Mouse (Mus musculus) spleen, postnatal 14 days (tissue): ENCODE measurements around the gene Gse1.

Experiments
- DNase-seq, 2 experiments: peaks; one replicate each; pipeline ENCODE4 v3.0.0; 2021 to 2022; ENCODE audit warnings: low spot score in 2 of 2

Gse1 gene

DNA sequence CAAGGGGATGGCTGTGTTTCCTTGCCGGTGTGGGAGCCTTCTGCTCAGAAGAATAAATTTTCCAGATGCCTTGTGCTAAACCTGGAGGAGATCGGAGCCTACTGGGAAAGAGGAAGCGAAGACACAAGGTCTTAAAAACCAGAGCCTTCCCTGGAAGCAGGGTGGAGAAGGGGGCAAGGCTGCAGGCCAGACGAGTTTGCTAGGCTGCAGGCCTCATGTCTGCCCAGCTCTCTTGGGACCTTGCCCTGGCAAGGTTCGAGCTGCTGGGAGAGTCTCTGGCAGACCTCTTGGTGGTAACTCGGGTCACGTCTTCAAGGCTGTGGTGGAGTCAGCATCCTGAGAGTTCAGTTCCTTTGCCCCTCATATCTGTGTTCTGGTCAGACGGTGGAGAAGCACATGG, 6.6 kb downstream of the Gse1 start:
- no peak for DNase-seq

DNA sequence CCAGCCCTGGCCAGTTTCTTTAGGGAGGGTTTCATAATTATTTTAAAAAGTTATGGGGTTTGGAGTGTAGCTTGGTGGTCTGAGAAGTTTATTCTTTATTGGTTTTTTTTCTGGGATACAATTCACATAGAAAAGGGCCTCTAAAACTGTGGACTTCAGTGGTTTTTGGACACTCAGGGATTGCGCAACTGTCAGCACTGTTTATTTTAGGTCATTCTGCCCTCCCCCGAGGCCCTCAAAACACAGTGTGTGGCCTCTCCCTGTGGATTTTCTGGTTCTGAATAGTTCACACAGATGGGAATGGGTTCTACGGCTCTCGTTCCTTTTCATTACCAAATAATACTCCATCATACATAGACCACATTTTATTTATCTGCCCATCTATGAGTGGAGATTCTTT, 15.0 kb downstream of the Gse1 start:
- no peak for DNase-seq

DNA sequence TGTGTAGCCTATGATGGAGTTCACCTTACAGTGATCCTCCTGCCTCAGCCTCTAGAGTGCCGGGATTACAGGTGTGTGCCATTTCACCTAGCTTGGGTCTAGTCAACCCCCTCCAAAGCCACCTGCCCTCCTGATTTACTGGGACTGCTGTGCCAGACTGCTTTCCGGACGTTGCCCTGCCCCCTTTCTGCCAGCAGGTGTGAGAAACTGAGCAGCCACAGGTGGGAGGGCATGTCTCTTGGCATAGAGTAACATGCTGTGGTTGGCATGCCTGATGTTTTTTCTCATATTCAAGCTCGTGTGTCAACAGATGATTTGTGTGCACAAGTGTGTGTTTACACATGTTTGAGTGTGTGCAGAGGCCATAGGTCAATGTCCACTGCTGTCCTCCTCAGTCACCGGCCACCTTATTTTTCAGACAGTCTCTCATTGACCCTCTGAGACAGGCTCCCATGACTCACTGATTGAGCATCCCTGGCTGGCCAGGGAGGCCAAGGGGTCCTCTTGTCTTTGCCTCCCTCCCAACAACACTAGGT, 15.7 kb downstream of the Gse1 start:
- DNase-seq: no peak

DNA sequence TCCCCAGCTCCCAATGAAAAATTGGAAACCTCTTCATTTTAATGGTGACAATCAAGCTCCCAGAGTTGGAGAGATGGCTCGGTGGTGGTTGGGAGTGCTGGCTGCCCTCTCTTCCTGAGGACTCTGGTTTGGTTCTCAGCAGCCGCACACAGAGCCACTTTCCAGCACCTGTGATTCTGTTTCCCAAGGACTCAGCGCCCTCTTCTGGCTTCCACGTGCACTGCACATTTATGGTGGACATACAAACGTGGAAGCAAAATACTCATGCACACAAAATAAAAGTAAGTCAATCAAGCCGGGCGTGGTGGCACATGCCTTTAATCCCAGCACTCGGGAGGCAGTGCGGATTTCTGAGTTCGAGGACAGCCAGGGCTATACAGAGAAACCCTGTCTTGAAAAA, 16.3 kb downstream of the Gse1 start:
- no peak for DNase-seq

DNA sequence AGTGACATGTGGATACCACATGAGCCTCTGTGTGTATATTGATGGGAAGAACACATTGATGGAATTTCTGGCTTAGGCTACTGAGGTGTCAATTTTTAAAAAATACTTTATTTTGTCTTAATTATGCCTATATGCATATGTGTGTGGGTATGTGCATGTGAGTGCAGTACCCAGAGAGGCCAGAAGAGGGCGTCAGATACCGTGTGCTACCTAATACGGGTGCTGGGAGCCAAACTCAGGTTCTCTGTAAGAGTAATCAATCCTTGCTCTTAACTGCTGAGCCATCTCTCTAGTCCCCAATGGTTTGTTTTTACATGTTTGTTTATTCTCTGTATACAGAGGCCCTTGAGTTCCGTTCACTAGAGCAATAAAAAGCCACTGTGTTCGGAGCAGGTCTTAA, 19.4 kb downstream of the Gse1 start:
- no peak for DNase-seq

DNA sequence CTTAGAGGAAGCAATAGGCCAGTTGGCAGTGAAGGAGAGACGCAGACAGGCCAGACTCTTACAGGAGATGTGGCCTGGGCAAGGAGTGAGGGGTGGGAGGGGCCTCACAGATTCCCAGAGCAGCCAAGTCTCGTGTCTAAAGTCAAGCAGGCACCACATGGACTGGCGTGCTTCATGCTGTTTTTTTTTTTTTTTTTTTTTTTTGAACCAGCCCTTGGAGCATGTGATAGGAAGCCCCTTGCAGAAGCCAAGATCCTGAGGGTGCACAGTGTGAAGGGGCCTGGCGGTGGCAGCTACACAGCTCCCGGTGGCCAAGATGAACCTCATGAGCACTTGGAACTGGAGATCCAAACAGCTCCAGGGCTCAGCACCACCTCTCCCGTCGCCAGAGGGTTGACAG, 19.8 kb downstream of the Gse1 start:
- DNase-seq: no peak

DNA sequence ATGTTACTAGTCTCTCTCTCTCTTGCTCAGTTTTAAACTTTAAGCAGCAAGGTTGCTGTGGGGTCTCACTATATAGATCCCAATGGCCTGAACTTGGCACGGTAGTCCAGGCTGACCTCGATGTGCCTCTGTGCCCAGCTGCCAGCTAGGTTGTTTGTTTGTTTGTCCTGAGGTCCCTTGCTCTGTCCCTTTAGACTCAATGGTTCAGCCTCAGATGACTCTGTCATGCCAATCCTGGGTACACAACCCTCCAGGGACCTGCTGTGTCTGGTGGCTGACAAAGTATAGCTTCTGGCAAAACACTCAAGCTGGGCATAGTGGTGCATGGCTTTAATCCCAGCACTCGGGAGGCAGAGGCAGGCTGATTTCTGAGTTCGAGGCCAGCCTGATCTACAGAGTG, 20.2 kb downstream of the Gse1 start:
- no peak for DNase-seq

DNA sequence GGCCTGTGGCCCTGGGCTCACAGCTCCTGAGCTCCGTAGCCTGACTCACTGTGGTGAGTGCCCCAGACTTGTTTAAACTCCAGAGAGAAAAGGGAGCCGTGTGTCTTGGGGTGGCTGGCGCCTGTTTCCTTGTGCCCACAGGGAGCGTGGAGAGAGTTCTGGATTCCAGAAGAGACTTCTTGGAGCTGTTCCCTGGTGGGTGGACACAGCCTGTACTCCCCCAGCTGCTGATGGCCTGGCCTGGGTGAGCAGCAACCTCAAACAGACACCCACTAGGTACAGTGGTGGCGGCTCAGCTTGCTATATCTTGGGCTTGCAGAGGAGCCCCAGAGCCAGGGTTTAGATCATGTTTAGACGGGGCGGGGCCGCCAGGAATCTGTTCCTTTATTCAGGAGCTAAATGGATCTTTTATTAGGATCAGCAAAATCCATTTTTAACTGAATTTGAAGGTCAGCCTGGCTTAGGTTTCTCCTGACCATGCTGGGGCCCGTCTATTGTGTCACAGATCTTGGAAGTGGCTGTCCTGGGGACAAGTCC, 21.6 kb downstream of the Gse1 start:
- DNase-seq: no peak

DNA sequence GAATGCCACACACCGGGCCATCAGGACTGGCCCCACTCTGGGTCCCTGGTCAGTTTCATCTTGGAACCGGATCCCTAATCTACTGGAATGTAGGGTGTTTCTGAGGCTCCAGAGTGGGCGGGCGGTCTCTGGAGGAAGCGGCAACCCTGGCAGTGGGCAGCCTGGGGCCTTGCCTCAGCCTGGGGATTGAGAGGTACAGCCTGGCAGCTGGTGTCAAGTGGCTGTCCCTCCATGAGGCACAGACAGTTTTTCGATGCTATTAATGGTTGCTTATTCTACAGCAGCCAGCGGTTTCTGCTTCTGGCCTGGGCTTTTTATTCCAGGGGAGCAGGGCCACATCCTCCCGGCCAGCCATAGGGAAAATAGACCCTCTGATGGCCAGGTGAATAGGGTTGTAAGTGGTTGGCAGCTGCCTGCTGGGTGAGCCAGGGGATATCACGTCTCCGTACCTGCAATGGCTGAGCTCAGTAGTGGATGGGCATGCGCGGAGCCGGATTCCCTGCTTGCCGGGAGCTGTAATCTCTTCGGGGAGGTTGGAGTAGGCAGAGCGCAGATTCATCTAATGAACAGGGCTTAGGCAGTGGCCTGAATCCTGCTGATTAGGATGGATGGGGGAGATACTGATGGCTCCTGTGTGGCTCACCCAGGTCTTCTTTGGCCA, 22.6 kb downstream of the Gse1 start:
- DNase-seq: no peak

DNA sequence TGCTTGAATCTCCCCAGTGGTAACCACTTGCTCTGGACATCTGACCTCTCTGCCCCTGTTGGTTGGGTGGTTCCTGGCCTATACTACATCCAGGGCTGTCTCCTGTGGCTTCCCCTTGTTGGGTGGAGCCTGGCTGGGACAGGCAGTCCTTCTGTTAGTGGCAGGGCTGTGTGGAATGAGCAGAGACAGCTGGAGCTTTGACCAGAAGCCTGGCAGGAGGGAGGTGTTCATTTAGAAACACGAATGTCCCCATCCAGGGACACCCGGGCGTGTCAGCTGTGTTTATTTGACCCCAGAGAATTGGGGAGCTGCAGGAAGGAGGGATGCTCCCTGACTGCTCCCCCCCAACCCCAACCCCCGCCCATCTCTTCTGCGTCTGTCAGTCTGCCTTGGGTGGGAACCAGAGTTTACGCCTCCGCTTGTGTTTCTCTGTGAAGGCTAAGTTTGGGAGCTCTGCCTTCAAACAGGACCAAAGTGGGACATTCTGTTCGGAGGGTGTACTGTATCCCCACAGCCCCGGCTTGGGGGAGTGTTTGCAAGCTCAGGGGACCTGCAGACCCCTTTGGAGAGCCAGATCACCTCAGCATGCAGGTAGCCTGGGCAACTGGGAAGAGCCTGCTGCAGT, 23.3 kb downstream of the Gse1 start:
- no peak for DNase-seq

DNA sequence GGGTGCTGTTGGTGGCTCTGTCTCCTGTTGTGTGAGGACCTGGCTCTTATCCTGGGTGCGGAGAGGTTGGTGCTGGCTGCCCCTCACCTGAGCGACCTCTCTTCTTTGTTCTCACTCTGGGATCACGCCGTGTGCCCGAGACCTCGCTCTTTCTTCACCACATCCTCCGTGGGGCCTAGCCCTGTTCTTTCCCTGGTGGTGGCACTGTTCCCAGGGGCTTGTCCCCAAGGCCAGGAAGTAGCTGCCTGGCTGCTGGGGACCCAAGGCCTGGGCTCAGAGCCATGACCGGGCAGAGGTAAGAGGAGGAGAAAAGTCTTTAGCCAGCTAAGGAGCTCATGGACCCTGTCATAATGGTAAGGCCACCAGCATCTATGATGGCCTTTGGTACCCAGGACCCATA, 25.4 kb downstream of the Gse1 start:
- DNase-seq: no peak

DNA sequence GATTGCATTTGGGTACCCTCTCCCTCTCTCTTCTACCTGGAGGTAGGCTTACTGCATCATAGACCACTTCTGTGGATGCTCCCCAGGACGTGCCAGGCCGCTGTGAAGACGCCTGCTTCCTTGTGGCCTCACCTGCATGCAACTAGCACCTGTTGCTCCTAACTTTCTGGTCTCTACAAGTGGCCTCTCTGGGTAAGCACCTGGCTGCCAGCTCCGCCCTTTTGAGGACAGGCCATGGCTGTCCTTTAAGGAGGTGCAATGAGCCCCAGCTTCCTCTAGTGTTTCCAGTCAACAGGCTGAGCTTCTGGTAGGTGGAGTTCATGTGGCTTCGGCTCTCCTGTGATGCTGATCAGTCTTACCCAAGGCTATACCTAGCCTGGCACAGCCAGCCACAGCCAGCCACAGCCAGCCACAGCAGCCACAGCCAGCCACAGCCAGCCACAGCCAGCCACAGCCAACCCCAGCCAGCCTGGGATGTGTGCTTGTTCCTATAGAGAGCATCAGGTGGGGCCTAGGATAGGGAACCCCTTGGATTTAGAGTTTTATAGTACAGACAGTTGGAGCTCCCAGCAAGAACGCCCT, 27.2 kb downstream of the Gse1 start:
- DNase-seq: no peak

DNA sequence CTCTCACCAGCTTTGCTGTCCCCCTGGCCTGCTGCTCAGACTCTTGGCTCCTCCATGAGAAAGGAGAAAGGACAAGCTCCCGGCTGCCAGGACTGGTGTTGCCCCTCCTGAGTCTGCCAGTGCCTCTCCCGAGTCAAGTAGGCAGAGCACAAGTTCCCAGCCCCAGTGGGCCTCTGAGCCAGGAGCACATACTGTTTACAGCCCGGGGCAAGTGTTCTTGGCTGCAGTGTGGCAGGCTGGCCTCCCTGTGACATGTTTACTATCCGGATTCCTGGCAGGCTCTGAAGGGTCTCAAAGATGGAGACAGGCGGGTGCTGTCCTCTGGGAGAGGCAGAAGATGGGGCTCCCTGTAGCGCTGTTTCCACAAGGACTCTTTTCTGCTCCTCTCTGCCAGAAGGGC, 28.7 kb downstream of the Gse1 start:
- DNase-seq: no peak

DNA sequence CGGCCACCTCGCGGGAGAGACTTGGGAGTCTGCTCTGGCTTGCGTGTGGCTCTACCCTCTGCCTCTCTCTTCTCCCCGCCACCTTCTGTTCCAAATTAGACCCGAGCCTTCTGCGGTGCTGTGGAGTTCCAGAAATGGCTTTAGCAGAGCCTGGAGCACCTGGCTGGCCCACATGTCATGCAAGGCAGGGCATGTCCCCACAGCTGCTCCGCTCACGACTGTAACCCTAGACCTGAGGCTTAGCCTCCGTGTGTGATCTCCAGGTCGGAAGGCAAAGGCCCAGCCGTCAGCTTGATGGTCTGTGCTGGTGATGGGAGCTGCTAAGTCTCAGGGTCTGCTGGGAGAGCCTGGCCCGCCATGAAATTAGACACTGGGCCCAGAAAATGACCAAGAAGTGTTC, 30.9 kb downstream of the Gse1 start:
- DNase-seq: no peak

DNA sequence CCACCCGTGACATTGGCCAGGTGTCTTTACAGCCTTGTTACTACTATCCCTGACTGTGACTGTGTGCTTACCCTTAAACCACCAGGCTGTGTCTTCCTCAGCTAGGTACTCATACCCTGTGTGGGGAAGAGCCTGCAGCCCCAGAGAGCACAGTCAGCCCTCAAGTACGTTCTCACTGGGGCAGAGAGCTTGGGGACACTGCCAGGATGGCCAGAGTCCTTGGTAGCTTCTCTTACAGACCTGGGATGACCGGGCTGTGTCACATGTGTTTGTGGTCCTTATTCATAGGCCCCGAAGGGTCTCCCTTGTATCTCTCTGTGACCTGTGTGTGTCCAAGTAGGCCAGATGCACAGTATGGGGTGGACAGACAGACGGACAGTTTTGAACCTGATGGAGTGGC, 32.4 kb downstream of the Gse1 start:
- DNase-seq: no peak

DNA sequence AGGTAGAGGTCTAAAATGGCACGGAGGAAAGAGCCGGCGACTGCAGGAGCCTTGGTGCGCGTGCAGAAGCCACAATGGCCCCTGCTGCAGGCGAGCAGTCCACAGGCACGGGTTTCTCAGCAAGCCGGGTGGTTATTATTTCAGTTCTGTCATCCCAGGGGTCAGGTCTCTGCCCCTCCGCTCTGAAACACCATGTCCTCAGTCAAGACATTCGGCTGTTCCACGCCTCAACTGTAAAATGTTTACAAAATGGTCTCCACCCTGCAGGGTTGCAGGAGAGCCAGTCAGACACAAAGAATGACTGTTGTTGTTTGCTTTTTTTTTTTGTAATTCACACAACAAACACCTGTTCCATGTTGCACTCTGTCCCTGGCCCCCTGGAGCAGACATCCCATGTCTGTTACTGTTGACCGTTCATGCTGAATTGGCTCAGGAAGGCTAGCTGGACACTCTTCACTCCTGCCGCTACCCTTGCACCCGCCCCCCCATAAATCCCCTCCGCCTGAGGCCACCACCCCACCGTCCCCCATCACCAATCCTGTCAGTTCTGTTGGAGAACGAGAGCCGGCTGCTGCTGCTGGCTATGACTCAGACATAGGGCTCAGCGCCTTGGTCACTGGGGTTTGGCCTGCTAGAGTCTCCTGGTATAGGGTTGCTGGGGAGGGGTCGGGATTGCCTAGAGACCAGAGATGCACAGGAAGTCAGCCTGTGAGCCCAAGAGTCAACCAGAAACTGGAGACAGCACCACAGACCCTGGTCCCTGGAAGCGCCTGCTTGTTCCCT, 33.3 kb downstream of the Gse1 start:
- no peak for DNase-seq

DNA sequence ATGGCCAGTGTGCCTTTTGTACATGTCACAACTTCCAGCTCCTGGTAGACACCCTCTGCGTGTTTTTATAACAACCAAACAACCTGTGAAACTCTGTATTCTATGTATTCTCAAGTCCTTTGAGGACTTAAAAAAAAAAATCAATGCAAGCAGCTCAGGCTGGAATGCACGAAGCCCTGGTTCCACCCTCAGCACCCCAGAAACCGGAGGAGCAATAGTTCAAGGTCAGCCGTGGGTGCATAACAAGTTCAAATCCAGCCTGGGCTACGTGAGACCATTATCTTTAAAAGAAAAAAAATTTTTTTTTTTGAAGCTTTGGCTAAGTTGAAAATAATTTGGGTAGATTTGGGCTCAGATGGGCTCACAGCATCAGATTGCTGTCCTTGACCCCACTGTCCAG, 35.6 kb downstream of the Gse1 start:
- no peak for DNase-seq

DNA sequence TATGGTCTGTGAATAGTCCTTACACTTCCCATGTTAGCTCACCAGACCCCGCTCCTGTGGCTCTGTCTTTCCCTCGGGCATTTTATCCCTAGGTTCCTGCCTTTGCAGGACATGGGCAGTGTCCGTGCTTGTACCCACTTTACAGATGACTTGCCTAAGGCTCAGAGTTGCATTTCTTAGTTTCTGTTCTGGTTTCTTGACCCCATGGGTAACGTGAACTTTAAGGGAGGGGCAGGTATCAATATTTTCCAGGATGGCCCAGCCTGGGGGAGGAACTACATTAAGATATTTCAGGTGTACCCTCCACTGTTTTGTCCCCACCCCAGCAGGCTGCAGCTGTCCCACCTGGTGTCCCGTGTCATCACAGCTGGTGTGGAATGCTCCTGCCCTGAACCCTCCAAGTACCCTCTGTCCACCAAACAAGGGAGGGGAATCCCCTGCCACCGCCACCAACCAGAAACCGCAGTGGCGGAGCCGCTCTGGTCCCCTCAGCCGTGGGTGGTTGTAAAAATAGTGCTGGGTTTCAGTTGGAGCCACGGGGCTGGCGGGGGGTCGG, 36.2 kb downstream of the Gse1 start:
- no peak for DNase-seq

DNA sequence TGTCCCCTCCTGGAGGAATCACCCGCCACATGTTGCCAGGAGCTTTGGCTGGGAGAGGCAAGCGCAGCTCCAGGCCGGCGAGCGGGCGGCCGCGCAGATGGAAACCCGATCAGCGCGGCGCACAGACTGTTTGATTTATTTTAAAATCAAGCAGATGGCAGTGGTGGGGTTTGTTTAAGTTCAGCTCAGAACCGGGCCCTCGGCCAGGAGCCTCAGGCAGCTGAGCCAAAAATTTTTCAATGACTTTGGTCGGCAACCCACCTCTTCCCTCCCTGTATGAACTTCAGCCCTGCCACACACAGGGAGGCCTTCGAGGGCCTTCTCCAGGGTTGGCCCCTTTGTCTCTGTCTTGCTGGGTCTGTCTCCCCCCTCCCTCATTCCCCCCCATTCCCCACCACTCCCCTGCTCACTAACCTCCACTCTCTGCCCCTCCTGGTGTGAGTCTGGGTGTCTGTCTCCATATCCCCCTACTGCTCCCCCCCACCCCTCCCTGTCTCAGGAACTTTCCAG, 36.7 kb downstream of the Gse1 start:
- no peak for DNase-seq

DNA sequence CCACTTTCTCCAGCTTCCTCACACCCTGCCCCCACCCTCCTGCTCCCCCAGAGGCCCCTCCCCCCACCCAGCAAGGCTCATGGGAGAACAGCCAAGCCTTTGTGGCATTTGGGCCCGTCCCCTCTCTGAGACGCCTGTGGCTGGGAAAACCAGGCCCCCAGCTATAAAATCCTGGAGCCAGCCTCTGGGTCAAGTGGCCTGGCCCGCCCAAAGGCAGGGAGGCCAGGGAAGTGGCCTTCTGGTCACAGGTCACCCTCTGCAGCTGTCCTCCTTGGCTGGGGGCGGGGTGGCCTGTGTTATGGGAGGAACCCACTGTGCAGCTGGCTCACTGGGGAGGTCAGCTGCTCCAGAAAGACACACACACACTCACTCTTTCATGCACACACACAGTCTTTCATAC, 37.2 kb downstream of the Gse1 start:
- DNase-seq: no peak

DNA sequence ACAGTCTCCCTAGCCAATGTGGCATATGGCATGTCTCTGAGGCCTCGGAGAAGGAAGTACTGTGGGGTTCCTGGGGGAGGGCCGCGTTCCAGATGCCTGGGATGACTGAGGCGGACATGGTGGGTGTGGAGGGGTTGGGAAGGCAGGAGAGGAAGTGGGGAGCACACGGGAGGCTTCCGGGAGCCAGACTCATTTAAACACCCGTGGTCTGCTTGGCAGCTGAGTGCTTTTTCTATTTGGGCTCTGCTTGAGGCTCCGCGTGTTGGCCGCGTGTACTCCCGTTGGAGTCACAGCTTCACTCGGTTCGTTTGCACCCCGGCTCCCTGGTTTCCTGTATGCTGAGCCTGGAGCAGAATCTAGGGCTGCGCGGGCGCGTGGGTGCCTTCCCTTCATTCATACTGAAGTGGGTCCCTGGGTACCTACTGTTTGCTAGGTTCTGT, 40.3 kb downstream of the Gse1 start:
- DNase-seq: no peak

DNA sequence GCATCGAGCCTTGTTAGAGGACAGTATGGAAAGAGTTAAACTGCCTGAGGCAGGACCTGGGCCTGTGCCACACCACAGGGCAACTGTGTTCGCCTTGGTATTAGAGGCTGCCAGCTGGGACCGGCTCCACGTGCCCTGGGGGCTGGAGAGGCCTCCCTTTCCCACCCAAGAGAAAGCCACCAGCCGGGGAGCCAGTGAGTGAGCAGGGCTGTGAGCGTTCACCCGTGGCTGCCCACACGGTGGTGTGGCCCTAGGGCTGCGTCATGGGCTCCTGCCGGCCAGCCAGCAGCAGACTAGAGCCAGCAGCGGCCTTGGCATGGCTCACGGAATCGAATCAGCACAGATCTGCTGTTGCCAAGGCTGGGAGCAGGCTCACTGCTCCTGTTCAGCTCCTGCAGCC, 42.2 kb downstream of the Gse1 start:
- DNase-seq: no peak
